Mouse (Mus musculus) lung, postnatal 0 days (tissue): ENCODE results near the gene Gli3.

Source experiments
- CTCF ChIP-seq: IDR thresholded peaks from 2 replicates; pipeline ENCODE4 v1.5.1; 2016; ENCODE audit warnings: antibody characterized with exemption, mild to moderate bottlenecking
- EP300 ChIP-seq: IDR thresholded peaks from 2 replicates; pipeline ENCODE4 v1.6.1; 2016; ENCODE audit warnings: antibody characterized with exemption, mild to moderate bottlenecking, control low read depth

- no peak for TF ChIP-seq CTCF
- TF ChIP-seq EP300, result no peak
These were observed 1.1 kb downstream of the Gli3 start for GRCm38 (mm10) chr13:15464081-15464526.
